Mouse (Mus musculus) cortical plate, adult 2 months (tissue): ENCODE measurements around the gene Col23a1. TPM values are rescaled to one million over a fixed set of nuclear protein-coding genes. Genes with fewer than 3 reads are reported as not detected.
A peak's percentile ranks its signal among the peaks of the same experiment; 100 is the strongest.
"Not testable (repeated sequence)": the region's sequence is repeated elsewhere in the genome, so short reads cannot be mapped to it uniquely, and the experiment has no call there.

ENCODE experiments used
- H3K27ac ChIP-seq: fragments of 200-500 bp; 2 replicates; pipeline ENCODE4 v1.5.1; 2012; ENCODE audit warnings: low read length, control low read depth, inconsistent platforms; ENCODE audit not compliant: insufficient read depth
- H3K4me1 ChIP-seq: fragments of 200-500 bp; 2 replicates; pipeline ENCODE4 v1.6.1; 2011; ENCODE audit warnings: low read length; ENCODE audit not compliant: control insufficient read depth, insufficient read depth
- H3K4me3 ChIP-seq: fragments of 200-500 bp; 2 replicates; pipeline ENCODE4 v1.5.1; 2011; ENCODE audit warnings: mild to moderate bottlenecking, low read length, control low read depth; ENCODE audit not compliant: insufficient read depth
- CTCF ChIP-seq: fragments of 200-500 bp; IDR thresholded peaks from 2 replicates; pipeline ENCODE4 v1.5.1; 2011; ENCODE audit warnings: mild to moderate bottlenecking, control low read depth, low read length; ENCODE audit not compliant: insufficient read depth; ENCODE audit errors: extremely low read depth
- POLR2A ChIP-seq: fragments of 200-500 bp; IDR thresholded peaks from 2 replicates; pipeline ENCODE4 v1.6.1; 2011; ENCODE audit warnings: mild to moderate bottlenecking, low read length, control low read depth; ENCODE audit not compliant: insufficient read depth; ENCODE audit errors: extremely low read depth
- polyA plus RNA-seq: library from polyadenylated mRNA; depleted of rRNA; stranded (reverse); fragments of >200 nt; gene quantifications from 2 replicates; pipeline ENCODE4 v1.2.3, GENCODE M21; 2012

Col23a1 gene
- polyA plus RNA-seq, 1 experiment, result 7.3 TPM

DNA sequence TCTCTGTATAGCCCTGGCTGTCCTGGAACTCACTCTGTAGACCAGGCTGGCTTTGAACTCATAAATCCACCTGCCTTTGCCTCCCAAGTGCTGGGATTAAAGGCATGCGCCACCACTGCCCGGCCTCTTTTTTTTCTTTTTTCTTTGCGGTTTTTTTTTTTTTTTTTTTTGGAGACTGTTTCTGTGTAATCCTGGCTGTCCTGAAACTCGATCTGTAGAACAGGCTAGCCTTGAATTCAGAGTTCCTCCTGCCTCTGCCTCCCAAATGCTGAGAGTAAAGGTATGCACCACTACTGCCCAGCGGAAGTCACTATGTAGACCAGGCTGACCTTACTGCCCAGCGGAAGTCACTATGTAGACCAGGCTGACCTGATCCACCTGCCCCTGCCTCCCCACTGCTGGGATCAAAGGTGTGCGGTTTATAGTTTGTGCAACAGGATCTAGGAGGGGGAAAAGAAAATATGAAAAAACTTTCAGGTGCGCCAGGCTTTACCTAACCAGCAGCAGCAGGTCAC lies 329.2 kb downstream of the Col23a1 start:
- Histone ChIP-seq H3K27ac (no peak overlapping the region), H3K4me3 (peak overlapping the region; percentile 77), H3K4me1 (peaks cover 14% of the 10 kb centered on the region)
- TF ChIP-seq CTCF (no peak), POLR2A (no peak)

DNA sequence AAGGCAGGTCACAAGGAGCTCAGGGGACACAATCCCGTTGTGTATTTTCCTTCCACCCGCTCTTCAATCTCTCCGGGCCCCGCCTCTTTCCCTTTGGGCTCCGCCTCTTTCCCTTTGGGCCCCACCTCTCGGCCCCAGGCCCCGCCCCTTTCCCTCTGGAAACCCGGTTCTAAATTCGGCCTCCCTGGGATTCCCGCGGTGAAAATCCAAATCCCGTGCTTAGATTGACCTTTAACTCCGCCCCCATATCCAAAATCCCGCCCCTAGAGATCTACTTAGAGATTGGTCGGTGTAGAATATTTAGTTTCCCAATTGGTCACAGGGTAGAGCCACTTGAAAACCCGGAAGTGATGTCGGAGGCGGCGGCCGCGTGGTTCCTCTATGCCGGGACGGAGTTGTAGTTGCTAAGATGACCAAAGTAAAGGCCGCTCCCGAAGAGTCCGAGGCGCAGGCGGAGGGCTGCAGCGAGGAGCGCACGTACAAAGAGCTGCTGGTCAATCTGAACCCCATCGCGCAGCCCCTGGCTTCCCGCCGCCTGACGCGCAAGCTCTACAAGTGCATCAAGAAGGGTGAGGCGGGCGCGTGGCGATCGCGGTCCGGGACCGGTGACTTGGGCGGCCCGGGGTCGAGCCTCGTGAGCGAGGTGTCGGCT lies 329.8 kb downstream of the Col23a1 start, which contains the start of gene Nhp2:
Gene Nhp2 (plus strand): TSS at position 327 of the 652 bp plus-strand sequence.
- peak within 1 kb of the TSS; percentile 77 for H3K4me3 ChIP-seq
- no peak within 1 kb of the TSS for H3K27ac ChIP-seq
- TF ChIP-seq POLR2A, result no peak
- no peak for TF ChIP-seq CTCF
- peaks cover 15% of the 10 kb centered on the region for H3K4me1 ChIP-seq

DNA sequence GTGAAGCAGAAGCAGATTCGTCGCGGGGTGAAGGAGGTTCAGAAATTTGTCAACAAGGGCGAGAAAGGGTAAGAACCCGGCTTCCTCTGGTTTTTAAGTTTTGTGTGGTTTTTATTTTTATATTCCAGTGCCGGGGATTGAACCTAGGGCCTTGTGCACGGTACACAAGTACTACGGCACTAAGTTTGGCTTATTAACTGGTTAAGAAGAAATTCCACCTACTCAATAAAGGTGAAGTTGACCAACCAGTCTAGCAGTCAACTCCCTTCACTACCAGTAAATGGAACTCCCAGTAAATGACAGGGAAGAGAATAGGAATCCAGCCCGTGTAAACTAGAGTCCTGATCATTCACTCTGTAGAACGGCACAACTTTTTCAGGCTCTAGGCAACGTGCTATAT lies 330.4 kb downstream of the Col23a1 start:
- Histone ChIP-seq H3K4me1 (peaks cover 15% of the 10 kb centered on the region), H3K4me3 (peak overlapping the region; percentile 77), H3K27ac (no peak overlapping the region)
- no peak for TF ChIP-seq POLR2A
- no peak for TF ChIP-seq CTCF

DNA sequence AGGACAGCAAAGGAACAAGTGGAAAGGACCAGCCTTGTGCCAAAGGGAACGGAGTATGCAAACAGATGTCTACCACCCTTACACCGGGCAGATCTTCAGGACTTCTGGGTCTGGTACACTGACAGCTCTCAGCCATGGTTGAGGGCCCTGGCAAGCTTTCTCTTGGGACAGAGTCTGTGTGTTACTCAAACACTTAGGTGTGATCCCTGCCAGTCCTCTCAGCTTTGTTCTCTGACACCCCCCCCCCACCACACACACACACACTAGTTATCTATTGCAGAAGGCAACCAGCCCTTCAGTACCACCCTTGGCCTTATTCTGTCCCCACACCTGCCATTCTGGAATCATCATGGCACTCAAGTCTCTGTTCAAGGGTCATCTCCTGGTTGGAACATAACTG lies 332.1 kb downstream of the Col23a1 start:
- Histone ChIP-seq H3K4me1 (peaks cover 14% of the 10 kb centered on the region), H3K4me3 (no peak overlapping the region), H3K27ac (peak overlapping the region; percentile 66)
- no peak for TF ChIP-seq POLR2A

DNA sequence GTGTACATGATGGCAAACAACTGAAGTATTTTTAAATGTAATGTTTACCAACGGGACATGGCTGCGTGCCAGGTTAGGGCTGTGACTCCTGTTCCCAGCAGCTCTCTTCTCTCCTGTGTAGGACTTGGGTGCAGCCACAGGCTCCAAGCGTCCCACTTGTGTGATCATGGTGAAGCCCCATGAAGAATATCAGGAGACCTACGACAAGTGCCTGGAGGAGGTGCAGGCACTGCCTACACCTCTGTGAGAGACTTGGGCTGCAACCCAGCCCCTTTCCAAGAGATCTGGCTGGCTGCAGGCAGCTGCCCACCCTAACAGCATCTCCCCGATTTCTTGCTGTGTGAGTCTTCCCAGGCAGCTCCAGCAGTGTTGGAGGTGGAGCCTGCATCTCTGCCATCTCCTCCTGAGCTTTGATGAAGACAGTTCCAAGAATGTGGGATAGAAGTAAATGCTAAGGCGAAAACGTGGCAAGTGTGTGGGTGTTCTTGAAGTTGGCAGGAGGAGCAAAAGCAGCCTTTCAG lies 333.3 kb downstream of the Col23a1 start:
- no peak overlapping the region for H3K4me3 ChIP-seq
- H3K27ac ChIP-seq, result peak overlapping the region; percentile 66; the same call in 1 of the 2 replicates
- TF ChIP-seq CTCF (no peak), POLR2A (peak; percentile 54; the same call in 1 of the 2 replicates)
- H3K4me1 ChIP-seq, result peaks cover 15% of the 10 kb centered on the region

DNA sequence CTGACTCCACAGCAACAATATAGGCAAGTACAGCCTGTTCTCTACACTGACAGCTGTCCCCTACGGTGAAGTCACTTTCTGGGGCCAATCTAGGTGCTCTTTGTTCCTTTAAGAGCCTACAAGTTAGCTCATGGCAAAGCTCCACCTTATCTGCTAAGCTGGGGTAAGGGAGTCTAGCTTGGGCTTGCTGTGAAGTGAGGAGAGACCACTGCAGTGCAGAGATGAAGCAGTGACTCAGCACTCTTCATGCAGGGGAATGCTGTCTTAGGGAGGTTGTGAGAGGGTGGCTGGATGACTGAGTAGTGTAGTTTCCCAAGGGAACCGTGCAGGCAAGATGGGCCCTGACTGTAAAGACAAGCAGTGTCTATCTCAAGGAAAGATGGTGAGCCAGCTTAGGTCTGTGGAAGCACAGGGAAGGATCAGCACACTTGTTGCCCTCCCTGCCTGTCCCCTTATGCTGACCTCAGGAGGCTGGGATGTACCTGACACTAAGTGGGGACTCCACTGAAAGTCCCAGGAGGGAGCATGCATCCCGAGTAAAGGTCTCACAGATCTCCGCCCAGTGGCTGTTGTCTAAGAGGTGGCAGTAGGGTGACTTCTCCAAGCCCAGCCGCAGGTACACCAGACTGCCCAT lies 335.6 kb downstream of the Col23a1 start:
- H3K4me1 ChIP-seq, result peaks cover 18% of the 10 kb centered on the region
- no peak overlapping the region for H3K4me3 ChIP-seq
- peak overlapping the region; percentile 55 for H3K27ac ChIP-seq
- TF ChIP-seq CTCF (no peak), POLR2A (no peak)

DNA sequence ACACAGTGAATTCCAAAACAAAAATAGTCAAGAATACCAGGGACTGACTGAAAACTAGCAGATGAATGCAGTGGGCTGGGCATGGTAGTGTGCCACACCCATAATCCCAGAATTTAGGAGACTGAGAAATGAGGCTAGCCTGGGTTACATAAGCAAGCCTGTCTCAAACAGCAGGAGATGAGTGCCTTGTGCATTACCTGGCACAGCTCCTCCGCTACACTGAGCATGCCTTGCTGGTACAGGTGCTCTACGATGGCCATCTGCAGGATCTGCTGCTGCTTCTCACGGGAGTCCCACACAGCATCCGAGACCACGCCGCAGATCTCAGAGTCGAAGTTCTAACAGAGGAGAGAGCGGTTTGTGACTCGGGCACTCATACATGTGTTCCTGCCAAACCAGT lies 337.7 kb downstream of the Col23a1 start:
- TF ChIP-seq CTCF (no peak), POLR2A (no peak)
- H3K27ac ChIP-seq, result peak overlapping the region; percentile 67
- peaks cover 18% of the 10 kb centered on the region for H3K4me1 ChIP-seq
- H3K4me3 ChIP-seq, result no peak overlapping the region

DNA sequence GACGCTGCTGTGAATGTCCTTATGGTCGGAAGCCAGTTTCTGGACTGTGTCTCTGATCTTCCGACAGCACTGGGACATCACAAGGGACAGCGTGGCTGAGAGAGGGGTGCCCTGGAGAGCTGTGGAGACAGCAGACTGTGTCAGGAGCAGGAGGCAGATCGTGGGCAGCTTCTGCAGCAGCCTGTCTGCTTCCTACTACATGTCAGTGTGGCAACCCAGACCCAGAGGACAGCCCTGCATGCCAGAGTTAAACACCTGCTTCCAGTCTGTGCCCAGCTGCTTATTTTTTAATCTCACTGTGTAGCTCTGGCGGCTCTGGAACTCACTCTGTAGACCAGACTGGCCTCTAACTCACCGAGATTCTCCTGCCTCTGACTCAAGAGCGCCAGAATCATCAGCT lies 338.2 kb downstream of the Col23a1 start:
- TF ChIP-seq CTCF, result no peak
- TF ChIP-seq POLR2A, result no peak
- Histone ChIP-seq H3K4me1 (peaks cover 17% of the 10 kb centered on the region), H3K4me3 (no peak overlapping the region), H3K27ac (peak overlapping the region; percentile 67)

DNA sequence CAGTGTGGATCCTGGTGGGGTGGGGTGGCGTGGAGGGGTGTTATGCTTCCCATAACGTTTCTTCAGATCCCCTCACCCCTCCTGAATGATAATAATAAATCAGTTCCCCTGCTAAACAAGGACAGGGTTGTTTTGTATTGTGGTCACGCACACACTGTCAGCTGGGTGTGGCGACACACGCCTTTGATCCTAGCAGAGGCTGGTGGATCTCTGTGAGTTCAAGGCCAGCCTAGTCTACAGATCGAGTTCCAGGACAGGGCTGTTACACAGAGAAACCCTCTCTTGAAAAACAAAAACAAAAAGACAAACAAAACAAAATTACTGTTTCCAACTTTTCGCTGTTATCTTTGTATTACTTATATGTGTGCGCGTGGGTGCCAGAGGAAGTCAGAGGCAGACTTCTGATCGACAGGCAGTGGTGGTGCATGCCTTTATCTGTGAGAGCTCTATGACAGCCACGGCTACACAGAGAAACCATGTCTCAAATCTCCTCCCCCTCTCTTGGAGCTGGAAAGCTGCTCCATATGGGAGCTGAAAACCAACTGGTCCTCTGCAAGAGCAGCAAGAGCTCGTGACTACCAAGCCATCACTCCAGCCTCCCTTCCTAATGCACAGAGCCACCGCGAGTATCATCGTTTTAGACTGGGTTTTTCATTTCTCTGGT lies 340.1 kb downstream of the Col23a1 start:
- TF ChIP-seq CTCF (no peak), POLR2A (no peak)
- H3K27ac ChIP-seq, result peak overlapping the region; percentile 68
- H3K4me3 ChIP-seq, result no peak overlapping the region
- peaks cover 12% of the 10 kb centered on the region for H3K4me1 ChIP-seq

DNA sequence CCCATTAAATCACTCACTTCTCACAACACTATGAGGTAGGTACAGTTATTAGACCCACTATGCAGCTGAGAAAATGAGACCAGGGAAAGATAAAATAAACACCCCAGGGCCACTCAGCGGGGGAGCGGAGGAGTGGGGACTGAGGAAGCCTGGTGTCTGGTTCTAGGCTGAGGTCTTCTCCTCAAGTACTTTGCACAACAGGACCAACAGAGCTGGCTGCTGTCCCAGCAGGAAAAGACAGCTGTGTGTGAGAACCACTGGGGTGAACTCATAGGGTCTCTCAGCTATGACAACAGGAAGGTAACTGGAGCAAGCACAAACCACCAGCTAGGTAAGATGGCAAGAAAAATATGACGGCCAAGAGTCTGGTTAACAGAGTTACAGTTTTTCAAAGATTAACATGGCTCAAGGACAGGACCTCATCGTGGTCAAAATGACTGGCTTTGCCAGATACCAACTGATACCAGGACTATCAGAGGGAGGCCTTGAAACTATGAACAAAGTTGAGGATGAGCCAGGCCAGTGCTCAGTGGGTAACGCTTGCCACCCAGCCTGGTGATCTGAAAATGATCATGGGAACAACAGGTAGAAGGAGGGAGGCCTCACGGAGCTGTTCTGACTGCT lies 342.5 kb downstream of the Col23a1 start:
- TF ChIP-seq POLR2A (no peak), CTCF (no peak)
- peaks cover 14% of the 10 kb centered on the region for H3K4me1 ChIP-seq
- H3K4me3 ChIP-seq, result no peak overlapping the region
- H3K27ac ChIP-seq, result no peak overlapping the region

DNA sequence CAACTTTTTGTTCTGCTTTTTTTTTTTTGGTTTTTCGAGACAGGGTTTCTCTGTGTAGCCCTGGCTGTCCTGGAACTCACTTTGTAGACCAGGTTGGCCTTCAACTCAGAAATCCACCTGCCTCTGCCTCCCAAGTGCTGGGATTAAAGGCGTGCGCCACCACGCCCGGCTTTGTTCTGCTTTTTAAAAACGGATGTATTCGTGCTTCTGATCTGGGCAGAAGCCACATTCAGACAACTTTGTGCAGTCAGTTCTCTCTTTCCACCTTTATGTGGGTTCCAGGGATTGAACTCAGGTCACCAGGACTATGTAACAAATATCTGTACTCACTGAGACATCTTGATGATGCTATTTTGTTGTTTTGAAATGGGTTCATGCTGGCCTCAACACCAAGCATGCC lies 343.5 kb downstream of the Col23a1 start:
- not testable (repeated sequence) for H3K4me3 ChIP-seq, H3K27ac ChIP-seq
- peaks cover 12% of the 10 kb centered on the region for H3K4me1 ChIP-seq
